Mouse (Mus musculus): ENCODE results near the gene Rbp2.

Gene Rbp2

DNA sequence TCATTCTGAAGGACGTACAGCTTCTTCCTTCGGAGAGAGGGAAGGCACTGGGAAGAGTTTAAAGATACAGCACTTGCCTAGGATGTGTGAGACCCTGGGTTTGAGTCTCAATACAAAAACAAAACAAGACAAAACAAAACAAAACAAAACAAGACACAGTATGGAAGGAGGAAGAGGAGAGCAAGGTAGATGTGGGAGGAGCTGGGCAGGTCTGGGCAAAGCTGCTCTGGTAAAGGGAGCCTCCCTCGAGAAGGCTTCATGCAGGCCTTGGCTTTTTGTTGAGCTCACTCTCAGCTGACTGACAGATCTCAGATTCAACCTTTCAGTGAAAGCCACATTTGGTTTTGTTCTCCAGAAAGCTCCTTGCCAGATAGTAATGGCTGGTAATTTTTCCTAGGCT, at the start of gene Rbp2:
TSS of gene Rbp2 (plus strand) at position 301 of the 400 bp plus-strand sequence.
- no peak for DNase-seq (ENCODE audit: low spot score in 2 of 2)

- DNase-seq (ENCODE audit: low spot score in 2 of 2) = no peak
These were observed 48.1 kb upstream of the Rbp2 start for GRCm38 (mm10) chr9:98437819-98438218.

- no peak for DNase-seq (ENCODE audit: low spot score in 2 of 2)
These were observed 46.8 kb upstream of the Rbp2 start for GRCm38 (mm10) chr9:98439091-98439490.

DNA sequence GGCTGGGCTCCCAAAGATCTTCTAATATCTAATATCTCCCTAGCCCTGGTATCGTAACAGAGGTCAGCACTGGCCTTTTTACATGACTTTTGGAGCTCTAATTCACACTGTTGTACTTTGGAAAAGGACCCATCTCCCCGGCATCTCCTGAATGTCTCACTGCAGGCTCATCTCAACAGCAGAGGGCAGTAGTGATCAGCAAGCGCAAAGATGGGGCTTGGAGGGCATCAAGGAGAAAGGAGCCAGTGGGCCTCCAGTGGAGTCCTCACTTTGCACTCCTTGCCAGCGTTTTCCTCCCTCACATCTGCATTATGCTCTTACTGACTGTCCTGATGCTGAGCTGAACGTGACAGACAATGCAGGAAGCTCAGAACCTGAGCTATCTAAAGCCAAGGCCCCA, 43.3 kb upstream of the Rbp2 start:
- DNase-seq (ENCODE audit: low spot score in 2 of 2) = no peak

DNA sequence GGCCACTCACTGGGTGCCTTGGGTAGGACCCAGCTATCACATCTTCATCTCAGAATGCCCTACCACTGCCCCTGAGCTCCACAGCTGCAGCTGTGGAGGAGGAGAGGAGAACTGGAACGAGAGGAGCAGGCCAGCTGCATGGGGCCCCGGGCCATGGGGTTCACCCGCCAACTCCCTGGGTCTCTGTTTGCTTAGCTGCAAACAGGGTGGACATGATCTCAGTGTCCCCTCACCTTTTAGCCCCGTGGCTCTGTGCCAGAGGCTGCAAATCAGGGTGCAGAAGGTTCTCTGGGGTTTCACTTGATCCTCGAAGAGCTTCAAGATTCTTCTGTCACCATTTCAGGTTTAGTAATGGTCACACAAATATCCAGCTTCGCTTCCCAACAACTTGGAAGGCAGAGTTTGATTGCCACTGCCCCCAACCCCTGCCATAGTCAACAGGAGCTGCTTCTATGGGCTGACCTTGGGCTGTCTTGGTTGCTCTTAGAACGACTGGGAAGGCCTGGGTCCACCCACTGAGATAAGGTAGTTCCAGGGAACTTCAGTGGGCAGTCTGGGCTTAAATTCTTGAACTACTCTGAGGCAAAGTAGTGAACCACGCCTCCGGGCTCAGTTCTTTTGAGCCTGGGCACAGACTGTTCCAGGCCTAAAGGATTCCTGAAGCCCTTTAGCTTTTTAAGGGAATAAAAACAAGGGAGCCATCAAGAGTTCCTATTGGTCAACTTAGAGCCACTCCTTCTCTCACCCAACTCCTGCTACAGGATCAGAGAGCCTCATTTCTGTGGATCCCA, 40.4 kb upstream of the Rbp2 start:
- DNase-seq (ENCODE audit: low spot score in 2 of 2) = no peak

DNA sequence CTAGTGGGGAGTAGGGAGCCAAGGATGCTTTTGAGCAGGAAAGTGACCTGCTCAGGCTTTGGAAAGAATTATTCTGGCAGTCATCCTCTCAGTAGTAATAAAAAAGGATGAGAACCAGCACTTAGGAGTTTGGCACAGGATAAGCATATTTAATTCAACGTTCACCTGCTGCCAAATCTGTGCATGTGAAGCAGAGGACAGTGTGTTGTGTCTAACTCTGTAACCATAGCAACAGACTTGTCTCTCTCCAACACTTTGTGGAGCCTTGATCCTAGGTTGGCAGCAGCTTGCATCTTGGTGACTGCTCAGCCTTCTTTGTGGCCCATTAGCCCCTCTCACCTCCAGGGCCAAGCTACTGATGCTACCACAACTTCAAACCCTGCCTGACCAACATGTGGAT, 34.9 kb upstream of the Rbp2 start:
- no peak for DNase-seq (ENCODE audit: low spot score in 2 of 2)

GRCm38 (mm10) chr9:98466709-98467108, 19.2 kb upstream of the Rbp2 start:
- no peak for DNase-seq (ENCODE audit: low spot score in 2 of 2)

GRCm38 (mm10) chr9:98480172-98480749, 5.7 kb upstream of the Rbp2 start:
- no peak for DNase-seq (ENCODE audit: low spot score in 2 of 2)

DNA sequence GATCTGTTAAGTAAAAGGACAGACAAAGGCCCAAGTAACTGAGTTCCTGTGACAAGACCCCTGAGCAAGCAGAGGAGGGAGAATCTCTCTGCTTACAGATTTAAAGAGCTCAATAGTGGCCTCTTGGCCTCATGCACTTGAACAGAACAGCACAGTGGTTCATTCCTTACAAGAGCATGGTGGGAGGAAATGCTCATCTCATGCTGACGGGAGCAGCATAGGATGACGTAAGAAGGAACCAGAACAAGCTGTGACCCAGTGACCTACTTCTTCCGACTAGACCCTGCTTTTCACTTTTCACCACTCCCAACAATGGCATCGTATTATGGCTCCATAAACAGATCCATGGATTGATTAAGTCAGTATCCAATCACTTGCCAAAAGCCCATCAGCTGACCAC, 3.7 kb upstream of the Rbp2 start:
- no peak for DNase-seq (ENCODE audit: low spot score in 2 of 2)

GRCm38 (mm10) chr9:98485020-98485419, 895 bp upstream of the Rbp2 start:
- DNase-seq (ENCODE audit: low spot score in 2 of 2) = no peak

DNA sequence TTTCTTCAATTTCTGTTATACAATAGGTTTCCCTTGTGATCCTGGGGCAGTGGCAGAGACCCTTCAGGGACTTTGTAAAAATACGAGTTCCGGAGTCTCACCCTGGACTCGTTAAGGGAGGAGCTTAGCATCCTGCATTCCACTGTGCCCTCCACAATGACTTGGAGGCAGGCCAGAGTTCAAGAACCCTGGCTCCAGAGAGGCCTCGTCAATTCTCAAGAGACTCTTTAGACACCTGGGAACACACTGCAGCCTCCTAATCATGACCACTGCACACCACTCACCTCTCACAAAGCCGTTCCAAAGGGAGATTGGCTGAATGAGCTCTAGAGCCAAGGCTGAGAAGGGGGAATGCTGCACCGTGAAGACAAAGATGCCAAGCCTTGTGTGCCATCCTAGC, 1.4 kb downstream of the Rbp2 start:
- no peak for DNase-seq (ENCODE audit: low spot score in 2 of 2)

- DNase-seq (ENCODE audit: low spot score in 2 of 2) = no peak
These were observed 3.6 kb downstream of the Rbp2 start for GRCm38 (mm10) chr9:98489532-98489931.

DNA sequence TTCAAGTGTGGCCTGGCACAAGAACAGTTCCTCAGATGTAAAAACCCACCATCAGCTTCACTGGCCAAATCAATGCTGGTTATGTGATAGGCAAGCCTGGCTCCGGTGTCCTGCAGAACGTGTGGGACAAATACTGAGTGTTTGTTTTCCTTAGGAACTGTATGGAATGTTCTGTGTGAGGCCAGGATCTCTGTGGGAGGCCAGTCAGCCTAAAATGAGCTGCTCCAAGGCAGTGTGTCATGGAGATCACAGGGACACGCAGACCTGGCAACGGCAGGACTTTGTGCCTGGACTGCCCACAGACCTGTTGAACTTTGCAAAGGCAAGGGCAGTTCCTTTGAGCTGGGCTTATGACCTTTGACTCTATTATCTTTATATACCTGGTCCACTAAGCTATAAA, 4.2 kb downstream of the Rbp2 start:
- no peak for DNase-seq (ENCODE audit: low spot score in 2 of 2)

- no peak for DNase-seq (ENCODE audit: low spot score in 2 of 2)
These were observed 5.2 kb downstream of the Rbp2 start for GRCm38 (mm10) chr9:98491071-98491470.

DNA sequence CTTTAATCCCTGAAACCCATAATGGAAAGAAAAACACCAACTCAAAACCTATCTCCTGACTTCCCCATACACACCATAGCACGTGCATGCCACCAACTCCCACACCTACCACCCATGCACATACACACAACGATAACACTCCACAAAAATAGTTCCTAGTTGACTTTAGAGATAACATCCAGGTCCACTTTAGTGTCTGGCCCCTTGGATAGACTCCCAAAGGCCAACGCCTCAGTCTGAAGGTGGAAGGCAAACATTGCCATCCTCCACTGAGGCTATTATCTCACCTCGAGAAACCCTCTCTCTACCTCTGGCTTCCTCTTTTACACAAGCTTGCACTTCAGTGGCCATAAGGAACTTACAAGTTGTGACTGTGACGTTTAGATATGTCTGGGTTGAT, 6.3 kb downstream of the Rbp2 start:
- DNase-seq (ENCODE audit: low spot score in 2 of 2) = no peak

GRCm38 (mm10) chr9:98492821-98493220, 6.9 kb downstream of the Rbp2 start:
- no peak for DNase-seq (ENCODE audit: low spot score in 2 of 2)

- DNase-seq (ENCODE audit: low spot score in 2 of 2) = no peak
These were observed 11.2 kb downstream of the Rbp2 start for GRCm38 (mm10) chr9:98497157-98497556.

GRCm38 (mm10) chr9:98497990-98498389, 12.1 kb downstream of the Rbp2 start:
- no peak for DNase-seq (ENCODE audit: low spot score in 2 of 2)

DNA sequence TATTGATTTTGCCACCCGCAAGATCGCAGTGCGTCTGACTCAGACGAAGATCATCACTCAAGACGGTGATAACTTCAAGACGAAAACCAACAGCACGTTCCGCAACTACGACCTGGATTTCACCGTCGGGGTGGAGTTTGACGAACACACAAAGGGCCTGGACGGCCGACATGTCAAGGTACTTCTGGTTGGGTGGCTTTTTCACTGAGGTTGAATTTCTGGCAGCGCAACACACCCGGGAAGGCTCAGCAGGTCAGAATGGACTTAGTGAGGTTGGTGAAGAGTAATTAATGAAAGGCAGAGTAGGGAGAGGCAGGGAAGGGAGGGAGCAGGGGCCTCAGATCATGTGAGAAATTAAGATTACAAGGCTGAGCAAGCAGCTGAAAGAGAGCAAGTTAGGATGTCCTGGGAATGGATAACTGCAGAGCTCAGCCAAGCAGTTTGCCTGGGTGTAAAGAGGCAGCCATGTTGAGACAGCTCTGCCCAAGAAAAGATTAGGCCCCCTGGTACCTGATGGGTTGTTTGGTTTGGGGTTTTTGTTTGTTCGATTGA, 12.9 kb downstream of the Rbp2 start:
- no peak for DNase-seq (ENCODE audit: low spot score in 2 of 2)

DNA sequence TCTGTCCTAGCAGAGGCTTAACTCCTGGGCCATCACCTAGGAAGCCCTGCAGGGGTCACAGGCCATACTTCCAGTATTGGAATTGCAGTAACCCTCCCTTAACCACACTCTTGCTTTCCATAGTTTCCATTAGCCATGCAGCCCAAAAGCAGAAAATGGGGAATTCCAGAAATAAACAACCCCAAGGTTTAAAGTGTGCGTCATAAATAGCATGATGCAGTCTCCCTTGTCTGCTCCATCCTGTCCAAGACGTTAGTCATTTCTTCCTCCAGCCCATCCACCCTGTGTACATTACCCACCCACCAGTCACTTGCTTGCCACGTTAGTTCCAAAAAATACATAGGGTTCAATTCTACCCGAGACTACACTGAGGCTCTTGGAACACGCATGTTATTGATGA, 13.7 kb downstream of the Rbp2 start:
- no peak for DNase-seq (ENCODE audit: low spot score in 2 of 2)

DNA sequence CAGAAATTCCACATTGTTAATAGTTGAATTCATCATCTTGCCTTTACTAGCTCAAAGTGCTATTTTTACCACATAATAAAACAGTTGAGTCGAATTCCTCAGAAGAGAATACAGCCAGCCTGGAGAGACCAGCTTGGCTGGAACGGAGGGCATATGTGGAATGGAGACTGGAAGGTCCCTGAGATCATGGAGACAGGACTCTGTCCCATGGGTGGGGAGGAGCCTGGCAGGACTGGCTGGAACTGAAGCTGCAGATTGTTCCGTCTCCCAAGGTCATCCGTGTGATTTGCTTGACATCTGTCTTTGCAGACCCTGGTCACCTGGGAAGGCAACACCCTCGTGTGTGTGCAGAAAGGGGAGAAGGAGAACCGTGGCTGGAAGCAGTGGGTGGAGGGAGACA, 21.6 kb downstream of the Rbp2 start:
- no peak for DNase-seq (ENCODE audit: low spot score in 2 of 2)

DNA sequence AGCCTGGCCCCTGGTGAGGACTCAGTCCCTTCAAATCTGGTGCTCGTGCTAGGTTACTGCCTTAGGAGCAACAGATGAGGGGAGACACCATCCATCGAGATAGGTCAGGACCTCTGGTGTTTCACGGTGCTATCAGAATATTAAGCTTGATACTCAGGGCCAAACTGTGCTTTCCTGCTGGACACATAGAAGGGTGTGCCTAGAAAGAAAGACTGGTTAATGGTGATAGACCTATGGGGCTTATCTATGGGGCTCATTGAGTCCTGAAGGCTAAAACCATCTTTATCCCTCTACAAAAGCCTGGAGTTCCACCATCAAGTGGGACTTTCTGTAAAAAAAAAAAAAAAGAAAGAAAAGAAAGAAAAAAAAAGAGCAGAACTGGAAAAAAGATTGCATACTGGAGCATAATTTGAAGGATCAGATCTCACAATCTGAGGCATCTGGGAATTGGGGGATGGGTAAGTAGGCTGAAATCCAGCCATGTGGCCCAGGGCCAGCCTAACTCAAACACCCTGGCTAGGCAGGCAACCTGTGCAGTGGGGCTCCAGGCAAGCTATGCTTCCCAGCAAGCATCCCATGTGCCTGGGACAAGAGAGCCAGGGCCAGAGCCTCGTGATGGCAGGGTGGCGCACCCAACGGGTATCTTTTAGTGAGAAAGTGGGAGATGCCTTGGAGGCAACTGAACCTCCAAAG, 24.6 kb downstream of the Rbp2 start:
- DNase-seq (ENCODE audit: low spot score in 2 of 2) = no peak

DNA sequence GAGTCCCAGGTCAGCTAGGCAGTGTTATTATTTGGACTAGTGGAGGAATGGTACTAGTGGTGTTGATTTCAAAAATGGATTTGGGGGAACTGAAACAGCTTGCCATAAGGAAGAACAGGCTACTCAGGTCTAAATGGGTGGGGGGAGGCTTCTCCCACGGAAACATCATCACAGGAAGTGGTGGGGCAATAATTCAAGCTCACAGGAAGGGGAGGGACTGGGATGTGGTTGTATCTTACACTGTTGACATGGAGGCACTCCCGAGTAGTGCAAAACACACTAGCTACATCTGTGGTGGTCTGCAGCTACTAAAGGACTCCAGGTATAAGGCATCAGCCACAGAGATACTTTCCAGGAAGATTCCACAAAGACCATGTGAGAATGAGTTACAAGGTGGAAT, 38.0 kb downstream of the Rbp2 start:
- DNase-seq (ENCODE audit: low spot score in 2 of 2) = no peak

Data from frontal cortex, postnatal 10 days (tissue).